Mouse (Mus musculus): ENCODE results near the gene Uncx. TPM values are rescaled to one million over a fixed set of nuclear protein-coding genes. Genes with fewer than 3 reads are reported as not detected.
A peak's percentile ranks its signal among the peaks of the same experiment; 100 is the strongest.

The Uncx gene
- polyA plus RNA-seq, 1 experiment from 2014 or later, result not detected

- no peak overlapping the region for H3K27ac ChIP-seq (ENCODE audit: low read depth, low read length)
- no peak overlapping the region for H3K4me3 ChIP-seq (ENCODE audit: low read depth, low read length)
- H3K9me3 ChIP-seq (ENCODE audit: control insufficient read depth), result no peaks in the 10 kb centered on the region
- peaks cover 9% of the 10 kb centered on the region; the same call in 1 of the 2 replicates for H3K27me3 ChIP-seq (replicated peaks; ENCODE audit: control insufficient read depth, insufficient read depth, low read length)
- no peak overlapping the region for H3K9ac ChIP-seq (ENCODE audit: low read depth, low read length)
- no peak for ATAC-seq
- no peak for TF ChIP-seq CTCF (IDR thresholded peaks at IDR 0.05; ENCODE audit: low read depth)
- no peaks in the 10 kb centered on the region for H3K36me3 ChIP-seq (ENCODE audit: control insufficient read depth, insufficient read depth)
- H3K4me2 ChIP-seq (replicated peaks; ENCODE audit: low read depth), result no peak overlapping the region
- no peaks in the 10 kb centered on the region for H3K4me1 ChIP-seq (replicated peaks; ENCODE audit: control insufficient read depth, insufficient read depth, low read length)
- WGBS, result 64% methylated on average over 10 of the region's 10 CpGs
These were observed 21.3 kb upstream of the Uncx start for GRCm38 (mm10) chr5:139521987-139522386.

GRCm38 (mm10) chr5:139528851-139529250 is 14.4 kb upstream of the Uncx start:
- Histone ChIP-seq H3K9me3 (ENCODE audit: control insufficient read depth) (no peaks in the 10 kb centered on the region), H3K4me2 (replicated peaks; ENCODE audit: low read depth) (no peak overlapping the region), H3K27ac (ENCODE audit: low read depth, low read length) (no peak overlapping the region), H3K9ac (ENCODE audit: low read depth, low read length) (no peak overlapping the region), H3K4me1 (replicated peaks; ENCODE audit: control insufficient read depth, insufficient read depth, low read length) (no peaks in the 10 kb centered on the region), H3K36me3 (ENCODE audit: control insufficient read depth, insufficient read depth) (no peaks in the 10 kb centered on the region), H3K4me3 (ENCODE audit: low read depth, low read length) (no peak overlapping the region), H3K27me3 (replicated peaks; ENCODE audit: control insufficient read depth, insufficient read depth, low read length) (peaks cover 39% of the 10 kb centered on the region)
- 51% methylated on average over 7 of the region's 7 CpGs for WGBS
- ATAC-seq, result no peak
- no peak for TF ChIP-seq CTCF (IDR thresholded peaks at IDR 0.05; ENCODE audit: low read depth)

GRCm38 (mm10) chr5:139535386-139535919 is 7.8 kb upstream of the Uncx start:
- no peaks in the 10 kb centered on the region for H3K4me1 ChIP-seq (replicated peaks; ENCODE audit: control insufficient read depth, insufficient read depth, low read length)
- H3K9me3 ChIP-seq (ENCODE audit: control insufficient read depth), result no peaks in the 10 kb centered on the region
- no peak for TF ChIP-seq CTCF (IDR thresholded peaks at IDR 0.05; ENCODE audit: low read depth)
- H3K9ac ChIP-seq (ENCODE audit: low read depth, low read length), result no peak overlapping the region
- no peak overlapping the region for H3K4me2 ChIP-seq (replicated peaks; ENCODE audit: low read depth)
- no peaks in the 10 kb centered on the region for H3K36me3 ChIP-seq (ENCODE audit: control insufficient read depth, insufficient read depth)
- no peak overlapping the region for H3K4me3 ChIP-seq (ENCODE audit: low read depth, low read length)
- no peak for ATAC-seq
- whole genome bisulfite sequencing, result 2% methylated on average over 34 of the region's 34 CpGs
- no peak overlapping the region for H3K27ac ChIP-seq (ENCODE audit: low read depth, low read length)
- peaks cover 83% of the 10 kb centered on the region for H3K27me3 ChIP-seq (replicated peaks; ENCODE audit: control insufficient read depth, insufficient read depth, low read length)

GRCm38 (mm10) chr5:139536211-139536910 is 6.9 kb upstream of the Uncx start:
- Histone ChIP-seq H3K36me3 (ENCODE audit: control insufficient read depth, insufficient read depth) (no peaks in the 10 kb centered on the region), H3K4me1 (replicated peaks; ENCODE audit: control insufficient read depth, insufficient read depth, low read length) (no peaks in the 10 kb centered on the region), H3K9ac (ENCODE audit: low read depth, low read length) (no peak overlapping the region), H3K27me3 (replicated peaks; ENCODE audit: control insufficient read depth, insufficient read depth, low read length) (peaks cover 91% of the 10 kb centered on the region), H3K9me3 (ENCODE audit: control insufficient read depth) (no peaks in the 10 kb centered on the region), H3K27ac (ENCODE audit: low read depth, low read length) (no peak overlapping the region), H3K4me2 (replicated peaks; ENCODE audit: low read depth) (no peak overlapping the region), H3K4me3 (ENCODE audit: low read depth, low read length) (no peak overlapping the region)
- peak; percentile 90 for TF ChIP-seq CTCF (IDR thresholded peaks at IDR 0.05; ENCODE audit: low read depth)
- no peak for ATAC-seq
- WGBS, result 3% methylated on average over 26 of the region's 26 CpGs

GRCm38 (mm10) chr5:139536911-139537738 is 6.2 kb upstream of the Uncx start:
- Histone ChIP-seq H3K4me1 (replicated peaks; ENCODE audit: control insufficient read depth, insufficient read depth, low read length) (no peaks in the 10 kb centered on the region), H3K4me3 (ENCODE audit: low read depth, low read length) (no peak overlapping the region), H3K27me3 (replicated peaks; ENCODE audit: control insufficient read depth, insufficient read depth, low read length) (peaks cover 92% of the 10 kb centered on the region), H3K27ac (ENCODE audit: low read depth, low read length) (no peak overlapping the region), H3K9ac (ENCODE audit: low read depth, low read length) (no peak overlapping the region), H3K4me2 (replicated peaks; ENCODE audit: low read depth) (no peak overlapping the region), H3K9me3 (ENCODE audit: control insufficient read depth) (no peaks in the 10 kb centered on the region), H3K36me3 (ENCODE audit: control insufficient read depth, insufficient read depth) (no peaks in the 10 kb centered on the region)
- TF ChIP-seq CTCF (IDR thresholded peaks at IDR 0.05; ENCODE audit: low read depth), result no peak
- 6% methylated on average over 18 of the region's 18 CpGs for WGBS
- ATAC-seq, result no peak

- H3K4me2 ChIP-seq (replicated peaks; ENCODE audit: low read depth), result no peak overlapping the region
- H3K36me3 ChIP-seq (ENCODE audit: control insufficient read depth, insufficient read depth), result no peaks in the 10 kb centered on the region
- H3K4me1 ChIP-seq (replicated peaks; ENCODE audit: control insufficient read depth, insufficient read depth, low read length), result no peaks in the 10 kb centered on the region
- TF ChIP-seq CTCF (IDR thresholded peaks at IDR 0.05; ENCODE audit: low read depth), result no peak
- H3K9me3 ChIP-seq (ENCODE audit: control insufficient read depth), result no peaks in the 10 kb centered on the region
- H3K27me3 ChIP-seq (replicated peaks; ENCODE audit: control insufficient read depth, insufficient read depth, low read length), result peaks cover 92% of the 10 kb centered on the region
- H3K9ac ChIP-seq (ENCODE audit: low read depth, low read length), result no peak overlapping the region
- WGBS, result 14% methylated on average over 3 of the region's 3 CpGs
- ATAC-seq, result no peak
- no peak overlapping the region for H3K4me3 ChIP-seq (ENCODE audit: low read depth, low read length)
- H3K27ac ChIP-seq (ENCODE audit: low read depth, low read length), result no peak overlapping the region
These were observed 5.6 kb upstream of the Uncx start for GRCm38 (mm10) chr5:139537739-139538135.

All from intestine, postnatal 0 days (tissue).